ENCODE assay signal across 11 mouse cellular contexts in the genomic region with DNA sequence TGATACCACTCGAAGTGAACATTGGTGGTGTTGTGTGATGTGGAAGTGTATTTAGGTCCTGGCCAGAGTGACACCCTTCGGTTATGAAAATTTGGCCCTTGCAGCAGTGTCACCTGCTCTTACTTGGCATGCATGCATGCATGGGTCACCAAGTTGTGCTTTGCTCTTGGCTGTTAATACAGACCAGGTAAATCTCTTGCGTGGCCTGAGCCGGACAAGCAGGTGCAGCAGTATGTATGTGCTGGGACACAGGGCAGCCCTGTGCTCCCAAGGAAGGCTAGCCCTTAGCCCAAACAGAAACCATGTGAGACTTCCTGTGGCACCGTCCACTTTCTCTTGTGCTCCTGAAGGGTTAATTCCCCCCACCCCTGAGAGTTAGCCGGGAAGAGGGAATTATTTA. TPM values are rescaled to one million over a fixed set of nuclear protein-coding genes. Genes with fewer than 3 reads are reported as not detected.
DNase-seq lines count a peak whose midpoint lies in the region; ATAC-seq lines count a peak whose summit lies in the region.
"Had no signal": no experiment of that assay in that cellular context is flagged by ENCODE, and none has a peak within 500 bp of the region (broad histone marks: within the 10 kb centered on the region; RNA-seq: fewer than 3 reads in every experiment).

No protein-coding gene starts in this region.

- H3K36me3 ChIP-seq in forebrain, embryonic 13.5 days (ENCODE audit: poor library complexity, severe bottlenecking), result no peaks in the 10 kb centered on the region
- H3K36me3 ChIP-seq in forebrain, embryonic 15.5 days, result no peaks in the 10 kb centered on the region
- H3K36me3 ChIP-seq in kidney, embryonic 16.5 days (ENCODE audit: insufficient read depth, low read length), result no peaks in the 10 kb centered on the region
- no peaks in the 10 kb centered on the region for H3K36me3 ChIP-seq in intestine, embryonic 14.5 days (ENCODE audit: control insufficient read depth, insufficient read depth, low read length)
- H3K36me3 ChIP-seq in megakaryocyte, embryonic 14.5 days (replicated peaks; ENCODE audit: low read length), result peaks cover 41% of the 10 kb centered on the region
- H3K36me3 ChIP-seq: lung, embryonic 15.5 days had no signal

- no peak overlapping the region for H3K4me3 ChIP-seq in forebrain, embryonic 13.5 days
- no peak overlapping the region for H3K4me3 ChIP-seq in forebrain, embryonic 15.5 days
- no peak overlapping the region for H3K4me3 ChIP-seq in kidney, embryonic 16.5 days (ENCODE audit: low read length)
- no peak overlapping the region for H3K4me3 ChIP-seq in intestine, embryonic 14.5 days (ENCODE audit: low read depth, low read length)
- peak overlapping the region; percentile 23 for H3K4me3 ChIP-seq in megakaryocyte, embryonic 14.5 days (replicated peaks)
- H3K4me3 ChIP-seq: lung, embryonic 15.5 days had no signal

- WGBS in forebrain, embryonic 13.5 days, result 62% methylated on average over 6 of the region's 6 CpGs
- WGBS in forebrain, embryonic 15.5 days, result 56% methylated on average over 6 of the region's 6 CpGs
- WGBS in kidney, embryonic 16.5 days, result 56% methylated on average over 6 of the region's 6 CpGs
- WGBS in intestine, embryonic 14.5 days, result 63% methylated on average over 6 of the region's 6 CpGs

- H3K27ac ChIP-seq in forebrain, embryonic 13.5 days, result no peak overlapping the region
- no peak overlapping the region for H3K27ac ChIP-seq in forebrain, embryonic 15.5 days (replicated peaks)
- H3K27ac ChIP-seq in kidney, embryonic 16.5 days (ENCODE audit: low read length), result no peak overlapping the region; the same call in 1 of the 2 replicates
- H3K27ac ChIP-seq in intestine, embryonic 14.5 days (ENCODE audit: low read depth), result no peak overlapping the region
- H3K27ac ChIP-seq: lung, embryonic 15.5 days had no signal

- H3K4me1 ChIP-seq in forebrain, embryonic 13.5 days, result peaks cover 38% of the 10 kb centered on the region
- H3K4me1 ChIP-seq in forebrain, embryonic 15.5 days, result peaks cover 40% of the 10 kb centered on the region
- H3K4me1 ChIP-seq in kidney, embryonic 16.5 days (ENCODE audit: insufficient read depth, low read length), result peaks cover 20% of the 10 kb centered on the region
- H3K4me1 ChIP-seq in intestine, embryonic 14.5 days (replicated peaks; ENCODE audit: control insufficient read depth, insufficient read depth, low read length), result peaks cover 19% of the 10 kb centered on the region
- H3K4me1 ChIP-seq in megakaryocyte, embryonic 14.5 days, result peaks cover 86% of the 10 kb centered on the region

- no peak for DNase-seq in kidney, adult 18-20 months
- no peak for DNase-seq in intestine, embryonic 14.5 days (ENCODE audit: low spot score)
- DNase-seq in urinary bladder, postnatal 10 days (ENCODE audit: low spot score), result no peak
- DNase-seq in B cell, adult 2 months, result no peak
- DNase-seq: heart, adult 11 months had no signal

- H3K9me3 ChIP-seq in forebrain, embryonic 13.5 days (replicated peaks), result no peaks in the 10 kb centered on the region
- no peaks in the 10 kb centered on the region for H3K9me3 ChIP-seq in forebrain, embryonic 15.5 days
- no peaks in the 10 kb centered on the region for H3K9me3 ChIP-seq in kidney, embryonic 16.5 days (ENCODE audit: low read length)
- H3K9me3 ChIP-seq in intestine, embryonic 14.5 days (ENCODE audit: control insufficient read depth, low read length), result no peaks in the 10 kb centered on the region
- H3K9me3 ChIP-seq in megakaryocyte, embryonic 14.5 days, result no peaks in the 10 kb centered on the region
- H3K9me3 ChIP-seq: lung, embryonic 15.5 days had no signal

- ATAC-seq in forebrain, embryonic 13.5 days, result no peak
- ATAC-seq in forebrain, embryonic 15.5 days (replicated peaks), result no peak
- no peak for ATAC-seq in kidney, embryonic 16.5 days (ENCODE audit: low FRiP score, low TSS enrichment)
- ATAC-seq in intestine, embryonic 14.5 days (replicated peaks; ENCODE audit: low FRiP score, low TSS enrichment, low read depth), result no peak
- ATAC-seq: activated CD4-positive, CD25-positive, alpha-beta regulatory T cell, adult 4 months had no signal

- H3K9ac ChIP-seq in forebrain, embryonic 13.5 days, result no peak overlapping the region
- H3K9ac ChIP-seq in forebrain, embryonic 15.5 days (replicated peaks), result no peak overlapping the region
- no peak overlapping the region; the same call in 1 of the 2 replicates for H3K9ac ChIP-seq in kidney, embryonic 16.5 days (replicated peaks; ENCODE audit: low read length)
- no peak overlapping the region for H3K9ac ChIP-seq in intestine, embryonic 14.5 days (ENCODE audit: low read length)
- H3K9ac ChIP-seq: lung, embryonic 15.5 days had no signal

- 0 out of 2 replicates have a peak overlapping the region, but pooled peaks have one; percentile 19 for H3K4me2 ChIP-seq in forebrain, embryonic 13.5 days
- H3K4me2 ChIP-seq in forebrain, embryonic 15.5 days (replicated peaks), result no peak overlapping the region
- H3K4me2 ChIP-seq in kidney, embryonic 16.5 days (replicated peaks; ENCODE audit: low read depth, low read length), result peak overlapping the region; percentile 36
- H3K4me2 ChIP-seq in intestine, embryonic 14.5 days (ENCODE audit: low read length), result peak overlapping the region; percentile 20
- H3K4me2 ChIP-seq: lung, embryonic 15.5 days had no signal

- no peaks in the 10 kb centered on the region for H3K27me3 ChIP-seq in forebrain, embryonic 13.5 days
- no peaks in the 10 kb centered on the region for H3K27me3 ChIP-seq in forebrain, embryonic 15.5 days
- H3K27me3 ChIP-seq in kidney, embryonic 16.5 days (ENCODE audit: insufficient read depth, low read length), result no peaks in the 10 kb centered on the region
- no peaks in the 10 kb centered on the region for H3K27me3 ChIP-seq in intestine, embryonic 14.5 days (replicated peaks; ENCODE audit: control insufficient read depth, insufficient read depth, low read length)
- no peaks in the 10 kb centered on the region for H3K27me3 ChIP-seq in megakaryocyte, embryonic 14.5 days (replicated peaks)
- H3K27me3 ChIP-seq: lung, embryonic 15.5 days had no signal

RNA-seq across cellular contexts. Expression of a gene that starts 28.8 kb away (rescaled TPM):
- polyA plus RNA-seq in forebrain, embryonic 13.5 days (2015; fragmentation: Nextera tagmentation; extraction: Ambion mirVana), result 7.4 and 8.3 TPM in 2 replicates
- 8.9 and 10.2 TPM in 2 replicates for polyA plus RNA-seq in forebrain, embryonic 15.5 days (2015; fragmentation: Nextera tagmentation; extraction: Ambion mirVana)
- polyA plus RNA-seq in kidney, embryonic 16.5 days (2015; fragmentation: Nextera tagmentation; extraction: Ambion mirVana), result 6.3 and 6.4 TPM in 2 replicates
- 12.6 and 12.7 TPM in 2 replicates for polyA plus RNA-seq in intestine, embryonic 14.5 days (2014; fragmentation: Nextera tagmentation; extraction: Ambion mirVana)
- polyA plus RNA-seq in megakaryocyte, embryonic 14.5 days (2012; ENCODE audit: insufficient read depth, low replicate concordance), result 3.2 and 5.4 TPM in 2 replicates

RNA-seq across cellular contexts. Expression of a gene that starts 44.4 kb away (rescaled TPM):
- polyA plus RNA-seq in forebrain, embryonic 13.5 days (2015; fragmentation: Nextera tagmentation; extraction: Ambion mirVana), result 1.5 TPM in 2 replicates
- polyA plus RNA-seq in forebrain, embryonic 15.5 days (2015; fragmentation: Nextera tagmentation; extraction: Ambion mirVana), result 1.4 and 1.5 TPM in 2 replicates
- 3.0 and 3.7 TPM in 2 replicates for polyA plus RNA-seq in kidney, embryonic 16.5 days (2015; fragmentation: Nextera tagmentation; extraction: Ambion mirVana)
- 1.9 and 2.3 TPM in 2 replicates for polyA plus RNA-seq in intestine, embryonic 14.5 days (2014; fragmentation: Nextera tagmentation; extraction: Ambion mirVana)
- polyA plus RNA-seq in megakaryocyte, embryonic 14.5 days (2012; ENCODE audit: insufficient read depth, low replicate concordance), result 6.7 and 7.8 TPM in 2 replicates
